Mouse (Mus musculus) A20 (cell line): Measurements from ENCODE around the gene Rdh1.

Experiments
- DNase-seq: peaks from one replicate; pipeline ENCODE4 v3.0.0-alpha.2; 2011; ENCODE audit warnings: low read depth, low spot score

The Rdh1 gene

DNA sequence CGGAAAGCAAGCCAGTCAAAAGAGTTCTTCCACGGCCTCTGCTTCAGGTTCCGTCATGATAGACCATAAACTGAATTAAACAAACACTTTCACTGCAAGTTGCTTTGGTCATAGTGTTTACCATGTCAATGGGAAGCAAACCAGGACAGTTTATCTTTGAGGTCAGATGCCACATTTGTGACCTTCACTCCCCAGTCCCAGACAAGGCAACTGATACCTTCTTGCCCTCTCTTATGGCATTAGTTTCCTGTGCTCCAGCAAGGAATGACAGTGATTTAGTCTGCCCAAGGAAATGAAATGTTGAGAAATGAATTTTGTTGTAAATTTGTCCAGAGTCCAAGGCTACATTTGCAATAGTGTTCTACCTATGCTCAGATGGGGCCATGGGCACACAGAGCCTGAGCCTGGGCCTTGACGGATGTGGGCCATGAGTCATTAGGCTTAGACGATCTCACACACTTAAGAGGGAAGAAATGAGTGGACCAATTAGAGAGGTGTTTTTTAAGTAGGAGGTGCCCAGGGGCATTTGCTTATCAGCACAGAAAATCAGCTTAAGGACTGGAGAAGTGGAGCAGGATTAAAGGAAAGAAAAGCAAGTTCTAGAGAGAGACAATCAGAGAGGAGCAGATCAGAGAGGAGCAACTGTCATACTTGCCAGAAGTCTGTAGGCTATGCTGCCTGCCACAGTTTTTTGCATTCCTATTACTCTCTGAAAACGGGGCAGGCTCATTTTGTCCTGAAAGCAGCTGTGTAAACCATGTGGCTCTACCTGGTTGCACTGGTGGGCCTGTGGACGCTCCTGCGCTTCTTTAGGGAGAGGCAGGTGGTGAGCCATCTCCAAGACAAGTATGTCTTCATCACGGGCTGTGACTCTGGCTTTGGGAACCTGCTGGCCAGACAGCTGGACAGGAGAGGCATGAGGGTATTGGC, at the start of gene Rdh1, which contains the start of gene Rdh16f1:
TSS of gene Rdh1 (plus strand) at position 541 of the 930 bp plus-strand sequence.
TSS of gene Rdh16f1 (plus strand) at position 607 of the 930 bp plus-strand sequence.
- no peak for DNase-seq

DNA sequence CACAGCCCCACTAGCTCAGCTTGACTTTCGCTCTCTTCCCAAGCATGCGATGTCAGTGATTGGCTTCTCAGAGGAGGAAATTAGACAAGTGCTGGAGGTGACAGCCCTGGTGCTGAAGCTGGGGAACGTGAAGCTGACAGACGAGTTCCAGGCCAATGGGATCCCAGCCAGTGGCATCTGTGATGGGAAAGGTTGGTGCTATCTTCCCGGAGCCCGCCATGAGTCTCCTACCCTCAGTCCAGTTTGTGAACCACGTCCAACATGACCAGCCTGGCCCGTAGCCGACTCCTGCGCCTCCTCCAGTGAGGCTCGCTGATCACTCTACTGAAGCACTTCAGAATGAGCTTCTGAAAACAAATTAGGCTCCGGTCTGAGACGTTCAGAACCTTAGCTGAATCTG, 49.2 kb upstream of the Rdh1 start:
- no peak for DNase-seq

DNA sequence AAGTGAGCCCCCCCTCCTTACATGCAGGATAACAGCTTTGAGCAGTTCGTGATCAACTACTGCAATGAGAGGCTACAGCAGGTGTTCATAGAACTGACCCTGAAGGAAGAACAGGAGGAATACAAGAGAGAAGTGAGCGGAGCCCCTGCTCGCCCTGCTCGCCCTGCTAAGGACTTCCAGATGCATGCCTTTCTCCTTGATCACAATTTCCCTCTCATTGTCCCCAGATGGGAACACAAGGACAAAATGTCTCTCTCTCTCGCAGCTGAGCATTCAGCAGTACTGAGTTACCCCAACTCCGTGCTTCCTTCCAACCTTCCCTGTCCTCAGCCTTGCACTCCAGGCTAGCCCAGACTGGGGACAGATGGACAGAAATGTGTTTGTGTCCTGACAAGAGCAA, 46.8 kb upstream of the Rdh1 start:
- DNase-seq: no peak

DNA sequence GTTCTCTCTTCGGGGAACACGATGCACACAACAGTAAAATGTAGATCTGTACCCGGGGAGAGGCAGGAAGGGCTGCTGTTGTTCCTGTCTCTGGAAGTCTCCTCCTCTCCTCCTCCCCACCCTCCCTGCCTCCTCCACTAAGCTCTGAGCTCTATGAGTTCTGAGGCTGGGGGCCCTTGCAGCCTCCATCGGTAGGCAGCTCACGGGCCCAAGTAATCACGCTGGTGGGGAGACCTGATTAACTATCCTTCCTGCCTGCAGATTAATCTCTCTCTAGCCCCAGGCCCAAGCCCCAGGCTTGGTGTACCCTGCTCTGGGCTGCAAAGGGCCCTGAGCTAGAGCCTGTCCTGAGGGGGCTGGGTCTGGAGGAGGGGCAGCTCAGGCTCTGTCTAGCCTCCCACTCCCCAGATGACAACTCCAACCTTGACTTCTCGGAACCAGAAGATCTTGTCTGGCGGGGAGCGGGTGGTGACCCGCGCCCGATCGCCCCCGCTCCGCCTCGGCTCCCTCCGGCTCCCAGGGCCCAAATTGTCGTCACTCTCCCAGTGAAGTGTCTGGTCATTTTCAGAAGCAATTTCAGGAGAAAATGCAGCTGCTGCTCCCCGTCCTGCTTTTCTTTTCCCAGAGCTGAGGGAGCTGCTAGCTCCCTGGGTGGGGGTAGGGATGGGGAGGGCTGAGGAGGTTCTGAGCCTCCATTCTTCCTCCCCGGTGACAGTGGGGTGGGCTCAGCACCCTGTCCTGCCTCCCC, 37.7 kb upstream of the Rdh1 start:
- no peak for DNase-seq

DNA sequence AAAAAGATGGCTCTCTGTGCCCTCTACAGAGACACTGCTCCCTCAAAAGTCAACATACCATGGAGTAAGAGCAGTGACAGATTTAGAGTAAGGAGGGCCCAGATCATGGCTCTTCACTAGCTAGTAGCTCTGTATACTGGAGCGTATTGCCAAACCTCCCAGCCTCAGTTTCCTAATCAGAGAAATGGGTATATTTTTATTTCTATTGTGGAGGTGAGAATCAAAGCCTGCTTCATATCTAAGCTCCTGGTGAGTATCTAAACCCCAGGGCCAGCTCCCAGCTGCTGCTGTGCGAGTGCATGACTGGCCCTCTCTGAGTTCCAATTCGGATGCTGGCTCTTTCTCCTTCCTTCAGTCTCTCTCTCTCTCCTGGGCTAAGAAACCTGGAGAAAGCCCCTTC, 35.3 kb upstream of the Rdh1 start, which contains the start of gene Tac2:
TSS of gene Tac2 (plus strand) at position 301 of the 400 bp plus-strand sequence.
- no peak for DNase-seq

DNA sequence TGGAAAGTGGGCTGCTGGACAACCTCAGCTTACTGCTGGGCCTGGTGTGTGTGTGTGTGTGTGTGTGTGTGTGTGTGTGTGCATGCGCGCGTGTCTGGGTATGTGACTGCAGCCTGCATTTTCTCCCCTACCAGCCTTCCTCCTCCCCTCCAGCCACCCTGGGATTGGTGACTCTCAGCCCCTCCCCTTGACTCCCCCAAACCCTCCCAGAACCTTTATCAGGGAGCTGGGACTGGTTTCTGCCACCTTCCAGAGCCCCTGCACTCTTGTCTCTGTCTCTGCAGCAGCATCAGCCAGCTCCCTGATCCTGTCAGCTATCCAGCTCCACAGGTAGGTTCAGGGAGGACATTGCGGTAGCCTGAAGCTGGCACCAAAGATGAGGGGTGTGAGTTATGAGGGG, 34.4 kb upstream of the Rdh1 start:
- DNase-seq: no peak

DNA sequence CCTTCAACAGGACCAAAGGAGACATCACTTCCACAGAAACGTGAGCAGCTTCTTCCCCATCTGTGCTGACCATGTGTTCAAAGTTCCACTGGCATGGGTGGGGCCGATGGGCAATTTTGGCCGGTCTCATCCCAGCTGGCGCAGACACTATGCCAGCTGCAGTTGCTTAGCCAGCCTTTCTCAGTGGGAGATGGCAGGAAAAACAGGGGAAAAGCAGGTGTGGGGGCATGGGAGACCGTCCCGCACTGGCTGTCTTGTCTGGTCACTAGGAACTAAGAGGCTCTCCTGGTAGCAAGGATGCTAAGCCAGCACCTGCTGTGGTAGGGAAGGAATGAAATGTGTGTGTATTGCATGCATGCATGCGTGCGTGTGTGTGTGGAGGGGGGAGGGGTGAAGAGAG, 31.1 kb upstream of the Rdh1 start:
- no peak for DNase-seq

DNA sequence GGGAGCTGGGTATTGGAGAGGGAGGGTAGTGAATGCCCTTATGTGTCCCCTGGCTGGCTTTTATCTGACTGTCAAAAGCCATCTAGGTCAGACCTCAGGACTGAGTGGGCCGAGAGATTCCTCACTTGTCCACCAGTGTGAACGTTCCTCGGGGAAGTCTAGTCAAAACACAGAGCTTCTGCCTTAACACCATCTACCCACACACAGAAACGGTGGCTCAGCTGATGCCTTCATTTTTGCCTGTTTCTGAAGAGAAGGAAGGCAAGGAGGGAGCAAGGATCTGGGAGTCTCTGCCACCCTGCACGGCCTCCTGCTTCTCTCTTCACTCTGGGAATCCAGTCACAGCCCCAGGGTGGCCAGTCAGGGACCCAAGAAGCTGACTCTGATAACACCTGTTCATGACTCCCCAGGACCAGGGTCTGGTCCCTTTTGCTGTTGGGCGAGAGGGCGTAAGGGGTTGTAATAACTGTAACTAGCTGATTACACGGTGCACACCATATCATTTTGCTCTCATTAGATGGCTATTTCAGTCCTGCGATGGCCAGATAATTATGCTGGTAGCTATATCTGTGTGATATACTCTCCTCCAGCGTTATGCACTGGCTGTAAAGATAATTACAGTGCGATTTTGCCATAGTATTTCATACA, 29.1 kb upstream of the Rdh1 start:
- DNase-seq: no peak

DNA sequence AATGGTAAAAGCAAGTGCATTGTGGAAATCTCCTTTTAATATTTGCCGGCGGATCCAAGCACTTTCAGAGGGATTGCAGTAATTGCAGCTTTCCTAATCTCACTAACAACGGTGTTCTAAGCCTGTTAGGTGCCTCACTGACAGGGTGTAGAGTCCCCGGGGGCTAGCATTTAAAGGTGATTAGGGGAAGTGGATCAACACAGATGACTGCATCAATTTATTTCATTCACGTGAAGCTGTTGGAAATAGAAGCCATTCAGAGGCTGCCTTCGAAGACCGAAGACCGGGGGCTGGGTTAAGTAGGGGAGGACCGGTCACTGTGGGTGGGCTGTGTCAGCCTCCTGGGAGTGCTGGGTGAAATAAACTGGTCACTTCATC, 28.6 kb upstream of the Rdh1 start:
- DNase-seq: no peak

DNA sequence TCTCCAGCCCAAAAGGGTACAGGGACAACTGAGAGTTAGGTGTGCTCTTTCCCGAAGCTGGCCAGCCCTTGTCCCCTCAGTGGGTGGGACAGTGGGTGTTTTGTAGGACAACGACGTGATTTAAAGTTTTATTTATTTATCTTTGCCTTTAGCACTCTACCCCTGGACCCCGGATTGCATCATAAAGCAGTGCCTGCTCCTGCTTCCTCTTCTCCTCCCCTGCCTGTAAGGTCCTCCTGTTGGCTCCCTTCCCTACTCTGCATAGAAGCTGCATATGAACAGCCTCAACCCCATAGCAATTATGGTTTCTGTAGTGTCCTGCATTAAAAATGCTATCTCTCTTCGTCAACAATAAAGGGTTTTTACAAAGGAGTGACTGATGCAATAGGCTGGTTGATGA, 28.1 kb upstream of the Rdh1 start:
- DNase-seq: no peak

DNA sequence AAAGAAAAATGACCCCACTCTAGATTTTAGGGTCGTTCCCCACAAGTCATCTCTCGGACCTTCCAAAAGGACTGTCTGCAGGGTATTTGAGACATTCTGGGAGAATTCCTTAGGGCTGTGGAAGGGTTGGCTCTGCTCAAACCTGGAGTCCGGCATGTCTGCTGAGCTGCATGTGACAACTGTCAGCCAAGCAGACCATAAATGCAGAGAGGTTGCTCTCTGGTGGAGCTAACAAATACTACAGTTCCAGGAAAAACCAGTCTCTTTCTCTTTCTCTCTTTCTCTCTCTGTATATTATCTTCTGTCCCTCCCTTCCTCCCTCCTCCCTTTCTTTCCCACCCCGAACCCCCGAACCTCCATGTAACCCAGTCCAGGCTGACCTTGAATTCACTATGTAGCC, 25.1 kb upstream of the Rdh1 start:
- DNase-seq: no peak

DNA sequence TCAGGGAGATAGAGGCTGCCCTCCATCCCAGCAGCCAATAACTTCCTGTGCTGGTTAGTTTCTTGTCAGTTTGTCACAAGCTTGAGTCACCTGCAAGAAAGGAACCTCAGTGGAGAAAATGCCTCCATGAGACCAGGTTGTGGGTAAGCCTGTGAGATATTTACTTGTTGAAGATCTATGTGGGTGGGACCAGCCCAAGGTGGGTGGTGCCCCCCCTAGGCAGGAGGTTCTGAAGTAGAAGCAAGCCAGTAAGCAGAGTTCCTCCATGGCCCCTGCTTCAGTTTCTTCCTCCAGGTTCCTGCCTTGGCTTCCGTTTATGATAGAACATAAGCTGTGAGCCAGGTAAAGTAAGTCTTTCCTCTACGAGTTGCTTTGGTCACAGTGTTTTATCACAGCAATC, 23.3 kb upstream of the Rdh1 start:
- peak; percentile 22 for DNase-seq

DNA sequence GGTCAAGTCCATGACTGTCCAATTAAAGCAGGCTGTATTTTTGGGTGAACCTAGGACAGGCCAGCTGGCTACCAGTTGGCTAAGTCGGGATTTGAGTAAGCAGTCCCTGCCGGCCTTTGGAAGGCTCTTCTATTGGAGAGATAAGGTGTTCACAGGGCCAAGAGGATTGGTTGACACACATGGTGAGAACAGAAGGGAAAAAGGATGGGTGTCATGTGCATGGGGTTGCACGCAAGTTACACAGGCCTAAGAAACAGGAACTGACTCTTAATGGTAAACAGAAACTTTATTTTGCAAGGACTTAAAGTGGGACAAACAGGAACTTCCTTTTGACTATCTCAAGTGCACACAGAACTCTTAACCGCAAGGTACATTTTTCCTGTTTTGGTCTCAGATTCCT, 22.6 kb upstream of the Rdh1 start:
- peak; percentile 62 for DNase-seq

DNA sequence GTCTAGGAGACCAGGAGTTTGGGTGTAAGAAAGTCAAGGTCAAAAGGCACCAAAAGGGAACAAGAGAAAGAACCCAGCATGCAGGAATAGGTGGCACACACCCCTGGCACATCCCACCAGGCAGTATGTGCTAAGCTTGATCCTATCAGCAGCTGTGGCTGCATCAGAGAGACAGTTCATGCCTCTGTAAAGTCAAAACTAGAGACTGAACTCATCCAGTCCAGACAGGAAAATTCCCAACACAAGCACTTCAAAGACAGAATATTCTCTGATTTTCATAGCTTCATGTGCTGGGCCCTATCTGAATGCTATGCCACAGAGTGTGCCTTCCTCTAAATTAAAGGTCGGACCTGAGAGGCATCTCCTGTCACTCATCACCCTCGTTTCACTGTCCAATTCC, 22.0 kb upstream of the Rdh1 start:
- DNase-seq: no peak

DNA sequence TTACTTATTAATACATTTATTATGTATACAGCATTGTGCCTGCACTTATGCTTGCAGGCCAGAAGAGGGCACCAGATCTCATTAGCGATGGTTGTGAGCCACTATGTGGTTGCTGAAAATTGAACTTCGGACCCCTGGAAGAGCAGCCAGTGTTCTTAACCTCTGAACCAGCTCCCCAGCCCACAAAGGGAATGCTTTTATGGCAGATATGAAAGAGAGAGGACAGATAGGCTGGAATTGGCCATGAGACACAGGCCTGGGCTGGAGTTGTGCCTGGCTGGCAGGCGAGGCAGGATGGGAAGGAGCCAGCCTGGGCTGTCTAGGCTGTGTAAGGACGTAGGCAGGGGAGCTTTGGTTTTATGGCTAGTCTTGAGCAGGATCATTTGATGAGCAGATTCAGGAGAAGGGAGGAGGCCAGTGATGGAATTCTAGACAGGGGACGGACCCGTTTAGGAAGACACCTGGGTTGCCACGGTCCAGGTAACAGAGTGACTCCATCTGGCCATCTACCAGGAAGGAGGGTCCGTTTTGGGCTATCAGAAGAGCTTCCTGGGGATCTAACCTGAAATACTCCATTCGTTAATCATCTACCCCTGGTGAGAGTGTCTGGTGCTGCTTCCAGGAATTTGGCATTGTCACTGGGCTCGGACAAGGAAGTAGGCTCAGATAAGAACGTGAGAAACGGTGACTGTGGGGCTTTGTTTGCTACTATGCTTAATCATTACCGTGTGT, 21.2 kb upstream of the Rdh1 start:
- peak; percentile 71 for DNase-seq

DNA sequence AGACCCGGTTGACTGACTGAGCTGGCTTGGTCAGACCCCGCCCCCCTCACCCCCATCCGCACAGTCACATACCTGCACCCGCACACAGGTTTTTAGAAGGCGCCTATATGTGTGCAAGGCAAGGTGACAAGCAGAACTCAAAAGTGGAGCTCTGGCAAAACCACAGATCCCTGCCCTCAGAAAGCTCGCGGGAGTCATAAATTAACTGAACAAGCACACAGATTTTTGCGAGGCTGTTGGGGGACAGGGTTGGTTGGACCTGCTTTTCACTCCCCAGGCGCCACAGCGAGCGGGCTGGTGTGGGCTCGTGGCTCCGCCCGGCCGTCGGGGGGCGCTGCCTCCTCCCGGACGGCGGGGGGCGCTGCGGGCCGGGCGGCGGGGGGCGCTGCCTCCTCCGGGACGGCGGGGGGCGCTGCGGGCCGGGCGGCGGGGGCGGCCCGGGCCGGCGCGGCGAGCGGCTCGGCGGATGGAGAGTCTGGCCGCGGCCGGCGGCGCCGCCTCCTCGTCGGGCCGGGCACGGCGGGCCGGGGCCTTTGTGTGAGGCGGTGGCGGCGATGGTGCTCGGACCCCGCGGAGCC, 20.3 kb upstream of the Rdh1 start, which contains the start of gene Zbtb39:
TSS of gene Zbtb39 (plus strand) at position 456 of the 578 bp plus-strand sequence.
- peak; percentile 84 for DNase-seq

DNA sequence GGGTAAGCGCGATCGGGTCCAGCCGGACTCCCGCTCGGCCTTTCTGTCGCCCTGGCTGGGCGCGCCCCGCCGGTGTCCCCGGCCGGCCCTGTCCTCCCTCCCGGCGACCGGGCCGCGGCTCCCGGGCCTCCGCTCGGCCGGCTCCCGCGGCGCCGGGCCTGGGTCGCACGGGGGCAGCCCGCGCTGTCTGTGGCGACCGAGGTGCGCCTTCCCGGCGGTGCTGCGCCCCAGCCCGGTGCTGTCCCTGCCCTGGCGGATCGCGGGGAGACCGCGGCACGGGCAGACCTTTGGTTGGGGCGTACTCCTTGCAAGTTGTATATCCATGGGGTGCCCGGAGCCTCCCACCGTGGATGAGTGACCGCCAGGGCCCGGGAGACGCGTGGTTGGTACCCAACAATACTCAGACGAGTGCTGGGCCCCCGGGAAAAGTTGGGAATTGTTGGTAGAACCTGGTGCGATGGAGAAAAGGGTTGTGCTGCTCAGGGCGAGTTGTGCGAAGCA, 19.8 kb upstream of the Rdh1 start:
- peak; percentile 52 for DNase-seq

DNA sequence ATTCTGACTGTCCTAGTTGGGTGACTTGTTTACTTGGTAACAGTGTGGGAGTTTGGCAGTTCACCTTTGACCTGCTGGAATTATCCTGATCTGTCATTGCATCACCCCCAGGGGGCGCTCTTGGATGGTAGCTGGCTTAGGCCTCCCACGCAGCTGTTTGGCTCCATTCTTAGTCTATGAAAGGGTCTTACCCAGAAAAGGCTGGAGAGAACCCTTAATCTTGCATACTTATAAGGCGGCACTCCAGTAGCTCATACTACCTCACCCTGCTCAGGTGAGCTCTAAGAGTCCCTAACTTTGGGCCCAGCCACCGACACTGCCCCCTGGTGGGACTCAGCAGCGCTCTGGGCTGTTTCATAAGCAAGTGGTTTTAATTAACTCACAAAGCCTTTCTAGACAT, 14.9 kb upstream of the Rdh1 start:
- peak; percentile 58 for DNase-seq

DNA sequence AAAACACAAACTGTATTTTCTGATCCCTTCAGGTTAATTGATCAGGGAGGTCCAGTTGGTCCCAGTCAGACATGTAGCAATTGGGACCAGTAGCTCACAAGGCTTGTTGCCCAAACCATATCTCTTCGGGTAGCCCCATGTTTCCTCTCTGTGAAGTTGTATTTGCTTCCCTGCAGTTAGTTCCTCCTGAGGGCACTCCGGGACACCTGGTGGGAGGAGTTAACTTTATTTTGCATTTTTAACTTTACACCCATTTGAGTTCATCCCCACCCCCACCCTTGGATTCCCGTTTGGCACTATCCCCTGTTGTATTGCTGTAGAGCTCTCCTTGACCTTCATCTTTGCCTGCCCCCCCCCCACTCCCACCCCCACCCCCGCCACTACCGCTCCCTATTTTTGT, 13.6 kb upstream of the Rdh1 start:
- DNase-seq: no peak

DNA sequence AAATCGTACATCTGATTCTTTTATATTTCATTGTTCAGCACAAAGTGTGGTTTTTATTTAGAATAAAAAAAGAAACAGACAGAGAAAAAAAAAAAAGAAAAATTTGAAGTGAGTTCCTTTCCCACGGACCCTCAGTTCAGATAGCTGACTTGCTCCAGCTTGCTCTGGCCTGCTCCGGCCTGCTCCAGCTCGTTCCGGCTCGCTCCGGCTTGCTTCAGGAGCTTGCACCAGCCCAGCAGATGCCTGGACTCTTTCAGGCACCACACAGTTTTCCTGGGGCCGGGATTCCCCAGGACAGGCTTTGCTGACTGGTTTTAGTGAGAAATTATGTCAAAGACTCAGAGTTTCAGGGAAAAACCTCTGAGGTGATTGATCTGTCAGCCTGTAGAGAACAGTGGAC, 12.3 kb upstream of the Rdh1 start:
- no peak for DNase-seq
